Mouse (Mus musculus): ENCODE data around the gene Rnf169. TPM values are rescaled to one million over a fixed set of nuclear protein-coding genes. Genes with fewer than 3 reads are reported as not detected.

Gene Rnf169
- total RNA-seq, 4 experiments from 2014 or later, result 8.1 to 10.5 (median 9.4) TPM

GRCm38 (mm10) chr7:99893967-99894366 lies 86.3 kb downstream of the Rnf169 start:
- DNase-seq (ENCODE audit: low spot score), result no peak

GRCm38 (mm10) chr7:99892351-99892750 lies 87.9 kb downstream of the Rnf169 start:
- DNase-seq (ENCODE audit: low spot score), result no peak

GRCm38 (mm10) chr7:99891471-99891870 lies 88.8 kb downstream of the Rnf169 start:
- peak; percentile 10 for DNase-seq (ENCODE audit: low spot score)

GRCm38 (mm10) chr7:99890168-99890755 lies 90.0 kb downstream of the Rnf169 start:
- DNase-seq (ENCODE audit: low spot score), result no peak

- DNase-seq (ENCODE audit: low spot score), result no peak
These were observed 90.9 kb downstream of the Rnf169 start for GRCm38 (mm10) chr7:99889175-99889880.

GRCm38 (mm10) chr7:99887743-99888142 lies 92.5 kb downstream of the Rnf169 start:
- no peak for DNase-seq (ENCODE audit: low spot score)

GRCm38 (mm10) chr7:99887230-99887735 lies 93.0 kb downstream of the Rnf169 start:
- no peak for DNase-seq (ENCODE audit: low spot score)

- no peak for DNase-seq (ENCODE audit: low spot score)
These were observed 102.0 kb downstream of the Rnf169 start for GRCm38 (mm10) chr7:99878254-99878653.

- DNase-seq (ENCODE audit: low spot score), result peak; percentile 73
These were observed 103.9 kb downstream of the Rnf169 start for GRCm38 (mm10) chr7:99876345-99876744.

- DNase-seq (ENCODE audit: low spot score), result no peak
These were observed 104.4 kb downstream of the Rnf169 start for GRCm38 (mm10) chr7:99875891-99876290.

- no peak for DNase-seq (ENCODE audit: low spot score)
These were observed 106.3 kb downstream of the Rnf169 start for GRCm38 (mm10) chr7:99873965-99874364.

Other genes with a start within 250 kb of the Rnf169 start
- not detected for gene Olfr521, start 216.9 kb downstream of the Rnf169 start, total RNA-seq (2022)
- gene Neu3, start 152.0 kb downstream of the Rnf169 start, total RNA-seq (2022), result 1 to 10 TPM; 3.3 to 5.4 (median 4.8) TPM
- gene Xrra1, start 121.3 kb downstream of the Rnf169 start, total RNA-seq (2022), result not detected
- 10 to 100 TPM; 60.3 to 67.9 (median 63.1) TPM for gene Spcs2, start 117.0 kb downstream of the Rnf169 start, total RNA-seq (2022)
- gene Chrdl2, start 25.7 kb upstream of the Rnf169 start, total RNA-seq (2022), result not detected
- 1 to 10 TPM; 7.5 to 9.4 (median 8.9) TPM for gene Pold3, start 141.1 kb upstream of the Rnf169 start, total RNA-seq (2022)
- 1 to 10 TPM; 4.4 to 6.3 (median 5.4) TPM for gene Lipt2, start 178.8 kb upstream of the Rnf169 start, total RNA-seq (2022)
- 1 to 10 TPM in 1 of 4 experiments, under 1 TPM in 3; 0.28 to 1.5 (median 0.66) TPM for gene Kcne3, start 196.1 kb upstream of the Rnf169 start, total RNA-seq (2022)
- 1 to 10 TPM; 5.5 to 7.9 (median 7.2) TPM for gene Pgm2l1, start 246.9 kb upstream of the Rnf169 start, total RNA-seq (2022)